Mouse (Mus musculus) forebrain, embryonic 14.5 days (tissue): ENCODE measurements at regions not wholly inside any gene's neighbourhood (a gene's known extent, or its start where the extent isn't known, plus 50 kb on each side); places are given as distances from the start of the nearest gene placed in this dataset.
A peak's percentile ranks its signal among the peaks of the same experiment; 100 is the strongest.

Source experiments
- ATAC-seq: fragments of 200-750 bp; cut with Nextera tagmentation; 2 replicates; pipeline ENCODE4 v1.8.0; 2017; ENCODE audit warnings: mild to moderate bottlenecking, moderate library complexity
- DNase-seq: peaks from one replicate; pipeline ENCODE4 v3.0.0-alpha.2; 2015; ENCODE audit warnings: low spot score
- H3K27ac ChIP-seq: fragments of 300-500 bp; sonication (generic); 2 replicates; pipeline ENCODE4 v1.5.1; 2014; ENCODE audit warnings: low read depth, mild to moderate bottlenecking, control low read depth, low read length, moderate library complexity
- H3K27me3 ChIP-seq: fragments of 300-500 bp; sonication (generic); replicated peaks from 2 replicates; pipeline ENCODE4 v1.6.1; 2014; ENCODE audit warnings: low read length, control low read depth, mixed read lengths; ENCODE audit not compliant: control insufficient read depth, insufficient read depth
- H3K36me3 ChIP-seq: fragments of 300-500 bp; sonication (generic); 2 replicates; pipeline ENCODE4 v1.6.1; 2014; ENCODE audit warnings: low read length, control low read depth; ENCODE audit not compliant: control insufficient read depth, insufficient read depth
- H3K4me1 ChIP-seq: fragments of 300-500 bp; sonication (generic); 2 replicates; pipeline ENCODE4 v1.6.1; 2014; ENCODE audit warnings: antibody characterized with exemption, low read length, control low read depth; ENCODE audit not compliant: control insufficient read depth, insufficient read depth
- H3K4me2 ChIP-seq: fragments of 300-500 bp; sonication (generic); 2 replicates; pipeline ENCODE4 v1.6.1; 2014; ENCODE audit warnings: mild to moderate bottlenecking, control low read depth, low read length
- H3K4me3 ChIP-seq: fragments of 300-500 bp; sonication (generic); 2 replicates; pipeline ENCODE4 v1.5.1; 2014; ENCODE audit warnings: low read depth, low read length, control low read depth
- H3K9ac ChIP-seq: fragments of 300-500 bp; sonication (generic); 2 replicates; pipeline ENCODE4 v1.6.1; 2014; ENCODE audit warnings: mild to moderate bottlenecking, low read length, control low read depth, moderate library complexity
- H3K9me3 ChIP-seq: fragments of 300-500 bp; sonication (generic); replicated peaks from 2 replicates; pipeline ENCODE4 v1.6.1; 2016; ENCODE audit warnings: low read length, control low read depth, mixed read lengths; ENCODE audit not compliant: control insufficient read depth
- WGBS: fragments of 180-500 bp; shearing (Covaris S2); extraction: QIAGEN DNeasy Blood & Tissue Kit; methylation state at CpG from one replicate; pipeline ENCODE4 v1.1.7; 2014; 5-methylcytosine and 5-hydroxymethylcytosine counted together

DNA sequence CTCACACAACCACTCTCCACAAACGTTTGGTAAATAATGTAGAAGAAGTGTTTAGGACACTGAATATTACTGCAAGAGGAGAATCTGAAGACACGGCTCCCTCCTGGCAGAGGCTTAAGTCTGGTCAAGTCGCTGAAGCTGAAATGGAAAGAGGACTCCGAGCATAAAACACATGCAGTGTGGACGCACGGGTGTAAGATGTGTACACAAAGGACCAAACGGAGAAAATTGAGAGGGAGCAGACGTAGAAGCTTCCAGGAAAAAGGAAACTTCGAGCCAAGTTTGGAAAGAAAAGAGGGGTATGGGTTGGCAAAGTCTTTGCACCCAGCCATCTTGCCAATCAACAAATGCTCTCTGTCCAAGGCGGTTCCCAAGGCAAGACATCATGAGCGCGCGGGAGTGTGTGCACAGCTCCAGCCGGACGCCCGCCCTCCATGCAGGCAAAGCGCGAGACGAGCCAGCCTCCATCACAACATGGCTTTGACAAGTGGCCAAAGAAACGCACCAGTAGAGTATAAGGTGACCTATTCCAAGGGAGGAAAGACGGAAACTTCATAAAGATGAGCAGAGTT is 465.0 kb upstream of the Pou3f3 start:
- peak overlapping the region; percentile 37; the same call in 1 of the 2 replicates for H3K9ac ChIP-seq
- H3K4me3 ChIP-seq: peak overlapping the region; percentile 16; the same call in 1 of the 2 replicates
- ATAC-seq (peak; percentile 76), DNase-seq (peak; percentile 88)
- 54% methylated on average over 21 of the region's 21 CpGs for WGBS
- no peaks in the 10 kb centered on the region for H3K9me3 ChIP-seq
- peaks cover 13% of the 10 kb centered on the region; the same call in 1 of the 2 replicates for H3K4me1 ChIP-seq
- peak overlapping the region; percentile 43 for H3K4me2 ChIP-seq
- peak overlapping the region; percentile 87 for H3K27ac ChIP-seq
- H3K36me3 ChIP-seq: no peaks in the 10 kb centered on the region
- H3K27me3 ChIP-seq: no peaks in the 10 kb centered on the region

DNA sequence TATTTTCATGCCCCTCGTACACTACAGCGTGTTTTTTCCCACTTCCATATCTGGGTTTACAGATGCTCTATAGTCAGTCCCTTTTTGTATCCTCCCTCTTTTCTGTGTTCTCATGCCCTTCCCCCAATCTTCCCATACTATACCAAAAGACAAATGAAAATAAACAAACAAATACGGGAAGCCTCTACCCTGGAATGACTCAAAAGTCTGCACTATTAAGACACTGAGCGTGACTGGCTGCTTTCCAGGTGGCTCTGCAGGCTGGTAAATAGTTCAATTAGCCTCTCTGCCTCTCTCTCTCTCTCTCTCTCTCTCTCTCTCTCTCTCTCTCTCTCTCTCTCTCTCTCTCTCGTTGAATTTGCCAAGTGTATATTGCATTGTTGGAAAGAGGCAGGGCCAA is 464.5 kb upstream of the Pou3f3 start:
- no peaks in the 10 kb centered on the region for H3K9me3 ChIP-seq
- peak; percentile 89 for DNase-seq
- H3K27ac ChIP-seq: peak overlapping the region; percentile 87
- H3K4me3 ChIP-seq: no peak overlapping the region
- no peak overlapping the region for H3K9ac ChIP-seq
- 36% methylated on average over 5 of the region's 5 CpGs for WGBS
- H3K4me2 ChIP-seq: peak overlapping the region; percentile 43
- peaks cover 13% of the 10 kb centered on the region; the same call in 1 of the 2 replicates for H3K4me1 ChIP-seq
- no peaks in the 10 kb centered on the region for H3K27me3 ChIP-seq
- ATAC-seq: peak; percentile 35
- H3K36me3 ChIP-seq: no peaks in the 10 kb centered on the region

DNA sequence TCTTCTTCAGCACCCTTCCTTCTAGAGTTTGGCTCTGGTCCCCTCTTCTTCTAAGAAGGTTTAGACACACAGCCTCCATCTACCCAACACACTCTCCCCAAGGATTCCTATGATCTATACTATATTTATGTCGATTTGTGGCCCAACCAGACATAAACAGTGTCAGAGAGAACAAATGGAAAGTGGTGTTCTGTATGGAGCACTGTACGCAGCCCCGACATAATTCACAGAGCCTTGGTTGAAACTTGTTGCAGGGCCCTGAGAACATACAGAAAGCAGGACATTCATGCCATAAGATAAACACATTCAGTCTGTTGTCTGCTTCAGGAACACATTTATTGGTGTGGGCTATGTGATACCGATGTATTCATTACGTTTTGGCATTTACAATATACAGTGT is 463.7 kb upstream of the Pou3f3 start:
- WGBS: 61% methylated on average over 5 of the region's 5 CpGs
- no peak overlapping the region for H3K4me3 ChIP-seq
- peaks cover 13% of the 10 kb centered on the region; the same call in 1 of the 2 replicates for H3K4me1 ChIP-seq
- no peaks in the 10 kb centered on the region for H3K27me3 ChIP-seq
- H3K9me3 ChIP-seq: no peaks in the 10 kb centered on the region
- H3K4me2 ChIP-seq: peak overlapping the region; percentile 43
- 0 out of 2 replicates have a peak overlapping the region, but pooled peaks have one; percentile 87 for H3K27ac ChIP-seq
- H3K9ac ChIP-seq: no peak overlapping the region
- DNase-seq: peak; percentile 16
- ATAC-seq: no peak
- H3K36me3 ChIP-seq: no peaks in the 10 kb centered on the region

DNA sequence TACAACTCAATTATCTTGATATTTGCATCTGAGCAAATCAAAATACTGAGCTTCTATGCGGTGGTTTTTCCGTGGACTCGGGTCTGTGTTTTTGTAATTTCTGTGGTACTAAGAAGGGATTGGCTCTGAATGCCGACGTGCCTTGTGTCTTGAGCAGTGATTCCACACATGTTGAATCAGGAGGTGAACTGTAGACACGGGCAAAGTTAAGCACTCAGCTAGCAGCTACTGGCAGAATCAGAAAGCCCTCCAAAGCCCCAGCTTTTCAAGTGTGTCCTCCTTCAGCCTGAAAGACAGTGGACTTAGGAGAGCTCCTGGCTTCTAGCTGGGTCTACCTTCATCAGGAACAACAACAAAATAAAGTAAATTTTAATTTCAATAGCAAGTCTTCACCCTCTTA is 462.9 kb upstream of the Pou3f3 start:
- H3K9me3 ChIP-seq: no peaks in the 10 kb centered on the region
- H3K4me2 ChIP-seq: peak overlapping the region; percentile 24
- no peak overlapping the region for H3K4me3 ChIP-seq
- DNase-seq (peak; percentile 35), ATAC-seq (no peak)
- no peak overlapping the region for H3K9ac ChIP-seq
- H3K4me1 ChIP-seq: peaks cover 13% of the 10 kb centered on the region; the same call in 1 of the 2 replicates
- H3K27me3 ChIP-seq: no peaks in the 10 kb centered on the region
- H3K36me3 ChIP-seq: no peaks in the 10 kb centered on the region
- WGBS: 43% methylated on average over 6 of the region's 6 CpGs
- peak overlapping the region; percentile 73; the same call in 1 of the 2 replicates for H3K27ac ChIP-seq

DNA sequence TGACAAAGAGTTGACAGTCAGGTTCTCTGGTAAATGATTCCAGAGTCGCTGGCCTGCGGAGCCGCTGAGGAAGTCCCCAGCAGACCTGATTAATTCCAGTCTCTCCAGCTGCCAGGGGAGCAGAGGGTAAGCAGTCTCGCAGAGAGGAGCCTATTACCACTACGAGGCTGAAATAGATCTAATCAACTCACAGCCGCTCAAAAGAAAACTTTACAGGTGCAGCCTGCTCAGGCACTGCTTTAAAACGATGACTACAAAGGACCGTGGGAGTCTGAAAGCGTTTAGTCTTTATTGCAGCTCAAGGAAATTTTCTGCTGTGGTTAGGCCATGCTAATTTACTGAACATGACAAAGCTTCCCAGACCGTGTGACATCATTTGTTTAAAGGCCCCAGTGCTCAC is 462.3 kb upstream of the Pou3f3 start:
- ATAC-seq: peak; percentile 64
- Histone ChIP-seq H3K4me1 (peaks cover 13% of the 10 kb centered on the region; the same call in 1 of the 2 replicates), H3K9me3 (no peaks in the 10 kb centered on the region), H3K36me3 (no peaks in the 10 kb centered on the region), H3K27me3 (no peaks in the 10 kb centered on the region), H3K4me3 (no peak overlapping the region), H3K9ac (peak overlapping the region; percentile 5; the same call in 1 of the 2 replicates), H3K4me2 (peak overlapping the region; percentile 24), H3K27ac (peak overlapping the region; percentile 74)
- DNase-seq: peak; percentile 86
- 0% methylated on average over 10 of the region's 10 CpGs for WGBS

DNA sequence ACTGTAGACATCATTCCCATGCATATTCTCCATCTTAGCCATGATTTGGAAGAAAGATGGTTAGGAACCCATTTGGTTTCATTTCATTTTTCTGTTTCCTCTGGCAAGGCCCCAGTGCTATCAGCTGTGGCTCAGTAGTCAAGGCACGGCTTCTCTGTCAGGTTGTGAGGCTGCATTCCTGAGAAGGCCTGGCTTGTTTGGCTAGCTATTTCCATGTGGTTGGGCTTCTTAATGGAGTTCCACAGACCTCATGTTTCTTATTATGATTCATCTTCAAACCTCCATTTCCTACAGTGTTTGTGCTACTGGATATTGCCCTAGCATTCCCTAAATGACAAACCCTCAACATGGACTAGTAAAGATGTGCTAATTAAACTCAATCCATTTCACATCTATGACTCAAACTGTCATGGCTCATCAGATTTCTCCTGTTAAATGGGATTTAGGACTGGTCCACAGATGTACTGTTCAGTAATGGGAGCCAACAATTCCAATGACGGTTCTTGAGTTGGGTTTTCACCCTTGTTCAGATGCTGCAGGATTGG is 459.0 kb upstream of the Pou3f3 start:
- Histone ChIP-seq H3K36me3 (no peaks in the 10 kb centered on the region), H3K9me3 (no peaks in the 10 kb centered on the region), H3K4me2 (no peak overlapping the region), H3K27ac (no peak overlapping the region), H3K4me3 (no peak overlapping the region), H3K9ac (no peak overlapping the region), H3K27me3 (no peaks in the 10 kb centered on the region), H3K4me1 (peaks cover 13% of the 10 kb centered on the region)
- no peak for DNase-seq
- 97% methylated on average over 2 of the region's 2 CpGs for WGBS
- ATAC-seq: no peak

DNA sequence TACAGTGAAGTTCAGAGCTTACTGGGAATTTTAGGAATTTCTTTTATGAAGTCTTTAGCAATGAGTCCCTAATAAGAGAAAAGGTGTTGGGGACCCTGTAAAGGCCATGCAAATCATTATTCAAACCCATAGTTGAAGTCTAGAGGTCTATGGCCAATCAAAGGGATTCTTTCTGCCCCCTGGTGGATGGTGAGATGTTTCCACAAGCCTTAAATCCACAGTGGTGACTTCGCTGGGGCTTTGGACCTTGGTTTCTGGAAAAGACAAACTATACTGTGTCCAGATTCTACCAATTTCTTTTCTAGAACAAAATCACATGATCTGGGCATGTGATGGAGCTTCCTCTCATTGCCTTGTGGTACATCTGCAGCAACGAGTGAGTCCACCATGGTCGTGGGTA is 457.2 kb upstream of the Pou3f3 start:
- Histone ChIP-seq H3K4me3 (no peak overlapping the region), H3K4me1 (peaks cover 16% of the 10 kb centered on the region), H3K27ac (no peak overlapping the region), H3K9me3 (no peaks in the 10 kb centered on the region), H3K4me2 (no peak overlapping the region), H3K36me3 (no peaks in the 10 kb centered on the region), H3K27me3 (no peaks in the 10 kb centered on the region), H3K9ac (no peak overlapping the region)
- 91% methylated on average over 3 of the region's 3 CpGs for WGBS
- ATAC-seq (no peak), DNase-seq (peak; percentile 42)

DNA sequence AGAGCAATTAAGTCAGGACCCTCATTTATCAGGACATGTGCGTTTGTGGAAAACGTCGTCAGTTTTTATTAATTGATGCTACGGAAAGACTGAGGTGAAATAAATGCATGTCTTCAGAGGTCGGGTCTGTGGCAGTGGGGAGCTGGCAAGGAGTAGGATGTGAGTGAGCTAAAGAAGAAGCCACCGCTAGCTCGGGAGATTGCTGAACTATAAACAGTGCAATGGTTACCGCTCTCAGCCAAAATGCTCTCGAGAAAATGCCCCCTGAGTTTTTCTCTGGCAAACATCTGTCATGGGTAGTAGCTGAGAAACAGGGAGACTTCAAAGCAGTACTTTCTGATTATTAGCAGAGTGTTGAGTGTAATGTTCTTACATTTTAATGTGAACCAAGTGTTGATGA is 454.4 kb upstream of the Pou3f3 start:
- no peak for ATAC-seq
- Histone ChIP-seq H3K27me3 (no peaks in the 10 kb centered on the region), H3K27ac (no peak overlapping the region), H3K4me2 (no peak overlapping the region), H3K9ac (no peak overlapping the region), H3K4me3 (no peak overlapping the region), H3K9me3 (no peaks in the 10 kb centered on the region), H3K4me1 (peaks cover 25% of the 10 kb centered on the region), H3K36me3 (no peaks in the 10 kb centered on the region)
- 19% methylated on average over 9 of the region's 9 CpGs for WGBS
- DNase-seq: peak; percentile 30

DNA sequence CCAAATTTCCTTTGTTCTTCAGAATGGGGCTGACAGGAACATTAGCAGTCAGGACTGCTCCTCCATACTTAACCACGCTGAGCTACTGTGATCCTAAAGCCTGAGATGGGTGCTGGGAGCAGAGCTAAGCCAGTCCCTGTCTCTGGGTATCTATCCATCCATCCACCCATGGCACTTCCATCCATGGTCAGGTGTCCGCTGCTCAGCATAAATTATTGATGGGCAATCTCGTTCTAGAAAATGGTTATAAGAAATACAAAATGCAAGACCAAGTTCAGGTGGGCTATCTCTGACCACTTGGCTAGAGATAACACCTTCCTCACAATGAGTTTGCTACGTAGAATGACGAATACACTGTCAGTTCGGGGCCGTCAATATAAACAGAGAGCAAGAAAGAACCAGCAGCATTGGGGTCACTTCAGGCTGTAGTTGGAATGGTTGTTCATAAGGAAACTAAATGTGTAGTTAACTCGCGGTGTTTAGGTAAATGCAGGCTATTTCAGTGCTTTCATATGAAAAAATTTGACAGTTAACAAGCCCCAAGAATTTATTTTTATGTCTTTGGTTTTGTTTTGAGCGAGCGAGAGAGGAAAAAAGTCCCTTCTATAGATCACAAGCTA is 453.9 kb upstream of the Pou3f3 start:
- no peak overlapping the region for H3K4me2 ChIP-seq
- 86% methylated on average over 11 of the region's 11 CpGs for WGBS
- H3K27ac ChIP-seq: peak overlapping the region; percentile 87; the same call in 1 of the 2 replicates

More for the DNA sequence above, 453.9 kb upstream of the Pou3f3 start:
- Histone ChIP-seq H3K9me3 (no peaks in the 10 kb centered on the region), H3K36me3 (no peaks in the 10 kb centered on the region), H3K4me1 (peaks cover 25% of the 10 kb centered on the region), H3K27me3 (no peaks in the 10 kb centered on the region), H3K4me3 (no peak overlapping the region), H3K9ac (no peak overlapping the region)
- DNase-seq: no peak
- ATAC-seq: no peak
